Mouse (Mus musculus) macrophage (primary cell): ENCODE results near the gene Elavl3. TPM values are rescaled to one million over a fixed set of nuclear protein-coding genes. Genes with fewer than 3 reads are reported as not detected.

ENCODE experiments used
- H3K27ac ChIP-seq: fragments of 350-480 bp; formaldehyde crosslinking; 2 replicates; pipeline ENCODE4 v1.9.0; 2021
- H3K36me3 ChIP-seq: fragments of 350-480 bp; formaldehyde crosslinking; 2 replicates; pipeline ENCODE4 v1.9.0; 2021; ENCODE audit errors: inconsistent target
- H3K4me3 ChIP-seq: fragments of 350-480 bp; formaldehyde crosslinking; 2 replicates; pipeline ENCODE4 v1.9.0; 2021; ENCODE audit errors: inconsistent target
- H3K79me2 ChIP-seq: fragments of 350-480 bp; formaldehyde crosslinking; 2 replicates; pipeline ENCODE4 v1.9.0; 2021; ENCODE audit errors: inconsistent target
- WGBS: methylation state at CpG from one replicate; pipeline ENCODE4 v1.1.7; 2026; ENCODE audit warnings: inconsistent platforms; ENCODE audit not compliant: missing documents; 5-methylcytosine and 5-hydroxymethylcytosine counted together
- polyA plus RNA-seq: library from polyadenylated mRNA; stranded (reverse); fragments of 250-400 nt; gene quantifications from 3 replicates; pipeline ENCODE4 v1.2.4, GENCODE M21; 2018; ENCODE audit warnings: inconsistent platforms

The Elavl3 gene
- polyA plus RNA-seq, 1 experiment from 2014 or later: not detected

DNA sequence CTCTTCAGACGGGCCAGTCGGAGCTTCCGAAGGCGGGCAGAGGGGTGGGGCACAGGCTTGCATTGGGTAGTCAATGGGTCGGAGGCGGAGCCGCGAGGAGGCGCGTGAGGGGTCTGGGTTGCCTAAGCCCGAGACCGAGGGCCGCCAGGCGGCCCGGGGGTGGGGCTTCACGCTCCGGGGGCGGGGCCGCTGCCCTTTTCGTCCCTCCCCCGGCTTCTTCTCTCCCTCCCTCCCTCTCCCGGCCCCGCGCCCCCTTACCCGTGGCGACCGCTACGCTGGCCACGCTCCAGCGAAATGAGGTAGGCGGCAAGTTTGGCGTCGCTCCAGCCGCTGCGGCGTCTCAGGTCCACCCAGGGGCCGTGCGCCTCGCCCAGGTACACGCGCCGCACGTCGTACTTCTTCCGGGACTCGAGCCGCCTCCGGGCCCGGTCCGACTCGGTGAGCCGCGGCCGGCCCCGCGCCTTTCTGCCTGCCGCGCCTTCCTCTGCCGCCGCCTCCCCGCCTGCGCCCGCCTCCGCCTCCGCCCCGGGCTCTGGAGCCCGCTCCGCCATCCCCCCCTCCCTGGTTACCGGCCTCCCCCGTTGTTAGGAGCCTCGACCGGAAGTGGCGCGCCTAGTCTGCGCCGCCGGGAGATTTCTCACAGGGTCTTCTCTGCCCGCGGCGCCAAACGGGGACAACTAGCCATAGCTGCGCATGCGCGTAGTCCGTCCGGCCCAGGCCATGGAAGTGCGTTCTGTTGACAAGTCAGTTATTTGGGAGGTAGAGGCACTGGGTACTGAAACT, 19.2 kb upstream of the Elavl3 start, which contains the start of the genes Gm49318 and Zfp653:
Gm49318 (minus strand) TSS at position 469 of the 783 bp plus-strand sequence.
Zfp653 (minus strand) TSS at position 586 of the 783 bp plus-strand sequence.
- Histone ChIP-seq H3K27ac (peak within 1 kb of the TSS; percentile 36), H3K36me3 (0 out of 2 replicates have a peak, but pooled peaks cover under 1% of the 10 kb centered on the region), H3K4me3 (peak within 1 kb of the TSS; percentile 53), H3K79me2 (no peaks in the 10 kb centered on the region)
- 0% methylated on average over 70 of the region's 87 CpGs for WGBS

GRCm38 (mm10) chr9:22069881-22070553, 18.2 kb upstream of the Elavl3 start:
- no peaks in the 10 kb centered on the region for H3K79me2 ChIP-seq
- H3K27ac ChIP-seq: no peak overlapping the region
- H3K4me3 ChIP-seq: peak overlapping the region; percentile 21; the same call in 1 of the 2 replicates
- WGBS: 76% methylated on average over 4 of the region's 4 CpGs
- peaks cover 7% of the 10 kb centered on the region for H3K36me3 ChIP-seq

- peaks cover 19% of the 10 kb centered on the region for H3K36me3 ChIP-seq
- whole genome bisulfite sequencing: 98% methylated on average over 5 of the region's 5 CpGs
- no peak overlapping the region for H3K27ac ChIP-seq
- H3K79me2 ChIP-seq: no peaks in the 10 kb centered on the region
- H3K4me3 ChIP-seq: no peak overlapping the region
Measured at GRCm38 (mm10) chr9:22067195-22067594, 15.4 kb upstream of the Elavl3 start.

DNA sequence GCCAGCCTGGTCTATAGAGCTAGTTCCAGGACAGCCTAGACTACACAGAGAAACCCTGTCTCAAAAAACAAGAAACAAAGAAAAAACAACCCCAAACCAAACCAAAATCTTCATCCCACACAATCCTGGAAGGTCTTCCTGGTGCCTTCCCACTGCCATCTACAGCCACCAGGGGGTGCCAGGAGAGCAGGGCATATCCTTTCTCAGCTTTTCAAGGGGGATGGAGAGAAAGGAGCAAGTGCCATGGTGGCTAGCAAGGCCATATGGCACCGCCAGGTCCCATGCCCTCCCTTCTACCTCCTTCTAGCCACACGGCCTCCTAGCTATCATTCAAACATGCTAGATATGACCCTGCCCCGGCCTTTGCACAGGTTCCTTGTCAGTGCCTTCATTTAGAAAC, 14.6 kb upstream of the Elavl3 start:
- H3K27ac ChIP-seq: no peak overlapping the region
- WGBS: 87% methylated on average over 3 of the region's 3 CpGs
- H3K4me3 ChIP-seq: no peak overlapping the region
- H3K79me2 ChIP-seq: no peaks in the 10 kb centered on the region
- peaks cover 19% of the 10 kb centered on the region for H3K36me3 ChIP-seq

GRCm38 (mm10) chr9:22065642-22066041, 13.8 kb upstream of the Elavl3 start:
- WGBS: 93% methylated on average over 11 of the region's 11 CpGs

DNA sequence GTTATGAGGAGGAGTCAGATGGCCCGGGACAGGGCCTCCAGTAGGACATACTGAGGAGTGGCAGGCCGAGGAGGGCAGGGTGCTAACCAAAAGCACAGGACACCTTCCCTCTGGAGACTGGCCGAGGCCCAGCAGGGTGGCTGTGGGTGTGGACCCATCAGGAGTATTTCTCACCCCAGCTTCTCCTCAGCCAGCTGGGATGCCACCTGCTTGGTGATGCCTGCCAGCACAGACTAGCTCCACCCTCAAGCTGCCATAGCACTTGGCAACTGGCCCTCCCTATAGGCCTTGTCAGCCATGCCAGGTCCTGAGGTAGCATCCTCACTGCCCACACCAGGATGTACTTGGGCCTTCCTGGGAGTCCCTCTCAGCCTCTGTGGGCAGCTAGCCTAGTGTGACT, 12.5 kb upstream of the Elavl3 start:
- H3K27ac ChIP-seq: no peak overlapping the region
- H3K36me3 ChIP-seq: peaks cover 19% of the 10 kb centered on the region
- no peaks in the 10 kb centered on the region for H3K79me2 ChIP-seq
- H3K4me3 ChIP-seq: no peak overlapping the region
- 96% methylated on average over 3 of the region's 3 CpGs for WGBS

More at GRCm38 (mm10) chr9:22065642-22066041, 13.8 kb upstream of the Elavl3 start:
- H3K79me2 ChIP-seq: no peaks in the 10 kb centered on the region
- no peak overlapping the region for H3K4me3 ChIP-seq
- no peak overlapping the region for H3K27ac ChIP-seq
- H3K36me3 ChIP-seq: peaks cover 19% of the 10 kb centered on the region

- peaks cover 19% of the 10 kb centered on the region for H3K36me3 ChIP-seq
- 95% methylated on average over 2 of the region's 2 CpGs for WGBS
- no peaks in the 10 kb centered on the region for H3K79me2 ChIP-seq
- no peak overlapping the region for H3K27ac ChIP-seq
- no peak overlapping the region for H3K4me3 ChIP-seq
Measured at GRCm38 (mm10) chr9:22061339-22061738, 9.5 kb upstream of the Elavl3 start.

- Histone ChIP-seq H3K36me3 (no peaks in the 10 kb centered on the region), H3K27ac (no peak overlapping the region), H3K79me2 (no peaks in the 10 kb centered on the region), H3K4me3 (no peak overlapping the region)
- WGBS: 91% methylated on average over 8 of the region's 9 CpGs
Measured at GRCm38 (mm10) chr9:22058011-22058424, 6.2 kb upstream of the Elavl3 start.

- no peaks in the 10 kb centered on the region for H3K79me2 ChIP-seq
- no peak overlapping the region for H3K4me3 ChIP-seq
- H3K27ac ChIP-seq: no peak overlapping the region
- WGBS: 98% methylated on average over 9 of the region's 9 CpGs
- no peaks in the 10 kb centered on the region for H3K36me3 ChIP-seq
Measured at GRCm38 (mm10) chr9:22057031-22057517, 5.3 kb upstream of the Elavl3 start.

DNA sequence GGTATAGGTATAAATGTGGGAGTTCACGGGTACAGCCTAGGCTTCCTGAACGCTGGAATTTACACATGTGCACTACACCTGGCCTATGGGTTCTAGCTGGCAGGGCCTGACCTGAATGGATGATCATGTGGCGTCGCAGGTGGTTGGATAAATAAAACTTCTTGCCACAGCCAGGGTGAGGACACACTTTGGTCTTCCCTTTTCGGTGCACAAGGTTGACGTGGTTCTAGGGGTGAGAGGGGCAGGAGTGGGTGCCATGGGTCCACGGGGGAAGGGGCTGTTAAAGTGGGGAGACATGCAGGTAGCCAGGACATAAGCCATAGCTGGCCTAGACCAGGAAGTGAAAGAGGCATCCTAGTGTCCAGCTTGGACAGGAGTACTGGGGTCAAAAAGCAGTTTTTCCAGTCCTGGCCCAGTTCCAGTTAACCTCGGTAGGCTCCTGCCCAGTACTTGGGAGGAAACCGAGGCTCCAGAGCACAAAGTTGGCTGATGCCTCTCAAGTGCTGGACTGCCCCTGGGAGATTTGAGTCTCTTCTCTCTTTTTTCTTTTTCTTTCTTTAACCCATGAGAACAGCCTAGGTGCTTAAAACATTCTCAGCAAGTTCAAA, 4.6 kb upstream of the Elavl3 start:
- Histone ChIP-seq H3K4me3 (no peak overlapping the region), H3K36me3 (no peaks in the 10 kb centered on the region), H3K79me2 (no peaks in the 10 kb centered on the region), H3K27ac (no peak overlapping the region)
- WGBS: 87% methylated on average over 9 of the region's 9 CpGs

- H3K4me3 ChIP-seq: no peak overlapping the region
- 58% methylated on average over 25 of the region's 29 CpGs for WGBS
- no peaks in the 10 kb centered on the region for H3K36me3 ChIP-seq
- H3K27ac ChIP-seq: no peak overlapping the region
- H3K79me2 ChIP-seq: no peaks in the 10 kb centered on the region
Measured at GRCm38 (mm10) chr9:22055713-22056112, 3.9 kb upstream of the Elavl3 start.

GRCm38 (mm10) chr9:22054411-22055076, 2.7 kb upstream of the Elavl3 start:
- Histone ChIP-seq H3K27ac (no peak overlapping the region), H3K79me2 (no peaks in the 10 kb centered on the region), H3K4me3 (no peak overlapping the region), H3K36me3 (no peaks in the 10 kb centered on the region)
- 5% methylated on average over 30 of the region's 32 CpGs for WGBS

GRCm38 (mm10) chr9:22053657-22054056, 1.8 kb upstream of the Elavl3 start:
- Histone ChIP-seq H3K4me3 (no peak overlapping the region), H3K36me3 (no peaks in the 10 kb centered on the region), H3K79me2 (no peaks in the 10 kb centered on the region), H3K27ac (no peak overlapping the region)
- 36% methylated on average over 6 of the region's 7 CpGs for WGBS
